Mouse (Mus musculus) ES-E14 (cell line): Measurements from ENCODE around the gene Pcgf1.

ENCODE experiments used
- MAFK ChIP-seq: IDR thresholded peaks from 2 replicates; pipeline ENCODE4 v1.6.1; 2014; ENCODE audit warnings: mild to moderate bottlenecking, low read depth, low read length, inconsistent platforms; ENCODE audit not compliant: insufficient read depth
- ZC3H11A ChIP-seq: IDR thresholded peaks from 2 replicates; pipeline ENCODE4 v1.6.1; 2012; ENCODE audit warnings: low read depth, mild to moderate bottlenecking, inconsistent platforms, low read length, borderline replicate concordance

- TF ChIP-seq MAFK (no peak), ZC3H11A (no peak)
Measured at GRCm38 (mm10) chr6:83054871-83055431, 22.7 kb upstream of the Pcgf1 start, which contains the start of gene Htra2.
